Mouse (Mus musculus): ENCODE measurements at regions not wholly inside any gene's neighbourhood (a gene's known extent, or its start where the extent isn't known, plus 50 kb on each side); places are given as distances from the start of the nearest gene placed in this dataset.

GRCm38 (mm10) chr15:34775714-34776113 lies 418.0 kb upstream of the 9430069I07Rik start:
- no peak for DNase-seq

DNA sequence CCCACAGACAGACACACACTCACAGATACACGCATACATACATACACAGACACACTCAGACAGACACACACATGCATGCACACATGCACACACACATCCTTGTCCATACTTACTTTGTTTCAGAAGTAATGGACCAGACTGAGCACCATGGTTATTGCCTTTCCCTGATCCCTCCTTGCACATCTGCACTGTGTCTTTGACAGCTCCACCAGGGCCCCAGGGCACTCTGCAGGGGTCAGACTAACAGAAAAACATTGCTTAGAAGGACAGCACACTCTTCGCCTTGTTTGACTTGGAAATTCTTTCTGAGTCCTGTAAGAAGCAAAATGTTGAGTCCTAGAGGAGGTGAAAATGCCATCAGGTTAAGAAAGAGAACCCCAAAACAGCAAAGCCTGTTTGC lies 394.1 kb upstream of the 9430069I07Rik start:
- no peak for DNase-seq

GRCm38 (mm10) chr15:34751021-34751420 lies 393.3 kb upstream of the 9430069I07Rik start:
- DNase-seq = no peak

DNA sequence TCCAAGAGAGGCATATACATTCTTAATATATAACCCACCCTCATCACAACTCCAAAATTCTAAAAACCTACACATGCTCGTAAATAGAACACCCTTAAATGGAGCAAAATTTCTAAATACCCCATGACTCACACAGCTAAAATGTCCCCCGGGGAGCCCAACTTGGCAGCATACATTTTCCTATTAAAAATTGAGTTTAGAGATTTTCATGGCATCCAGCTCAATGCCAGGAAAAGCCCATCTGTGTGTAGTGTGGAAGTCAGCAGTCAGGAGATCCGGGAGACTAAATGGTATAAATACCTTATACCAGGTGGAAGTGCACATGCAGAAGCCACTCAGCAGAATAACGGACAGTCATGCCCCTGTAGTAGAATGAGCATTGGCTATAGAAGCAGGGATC lies 389.4 kb upstream of the 9430069I07Rik start:
- DNase-seq = peak; percentile 27

DNA sequence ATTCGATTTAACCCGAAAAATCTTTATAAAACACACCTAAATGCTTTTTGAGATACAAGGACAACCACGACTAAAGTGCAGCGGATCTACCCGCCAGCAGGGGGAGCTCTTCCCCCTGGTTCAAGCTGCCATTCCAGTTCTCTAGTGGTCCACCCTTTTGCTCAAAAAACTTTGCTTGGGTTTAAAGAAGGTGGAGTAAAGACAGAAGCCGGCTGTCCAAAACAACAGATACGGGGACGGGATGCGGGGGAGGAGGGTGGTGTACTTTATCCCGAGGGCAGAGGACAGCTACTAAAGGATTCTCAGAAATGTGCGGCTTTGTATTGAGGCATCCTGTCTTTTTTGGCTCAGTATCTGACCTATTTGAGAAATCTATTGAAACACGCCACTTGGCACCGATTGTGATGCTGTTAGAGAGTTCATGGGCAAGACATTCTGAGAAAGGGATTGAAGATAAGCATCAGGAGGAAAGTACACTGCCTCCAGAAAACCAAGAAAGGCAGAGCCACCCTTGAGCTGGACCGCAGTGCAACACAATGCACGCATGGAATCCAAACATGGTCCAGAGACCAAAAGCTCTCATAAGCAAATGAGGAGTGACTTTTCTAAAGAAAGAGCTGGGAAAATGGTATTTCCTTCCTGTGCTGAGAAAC lies 385.6 kb upstream of the 9430069I07Rik start:
- peak; percentile 60 for DNase-seq

- no peak for DNase-seq
Observed at GRCm38 (mm10) chr15:34741488-34741887, 383.8 kb upstream of the 9430069I07Rik start.

Measured in right cerebral cortex, adult 18-20 months (tissue).